Mouse (Mus musculus) liver, embryonic 16.5 days (tissue): ENCODE data around the gene Ttc4. TPM values are rescaled to one million over a fixed set of nuclear protein-coding genes. Genes with fewer than 3 reads are reported as not detected.

ENCODE experiments used
- ATAC-seq: fragments of 200-750 bp; cut with Nextera tagmentation; 2 replicates; pipeline ENCODE4 v1.8.0; 2017; ENCODE audit warnings: low read depth, mild to moderate bottlenecking, moderate number of reproducible peaks, moderate library complexity
- H3K27ac ChIP-seq: fragments of 300-500 bp; sonication (generic); 2 replicates; pipeline ENCODE4 v1.5.1; 2014; ENCODE audit warnings: mild to moderate bottlenecking, low read length
- H3K27me3 ChIP-seq: fragments of 300-500 bp; sonication (generic); 2 replicates; pipeline ENCODE4 v1.6.1; 2014; ENCODE audit warnings: low read depth, low read length, mixed read lengths; ENCODE audit not compliant: control insufficient read depth, insufficient read depth
- H3K36me3 ChIP-seq: fragments of 300-500 bp; sonication (generic); 2 replicates; pipeline ENCODE4 v1.6.1; 2014; ENCODE audit warnings: mild to moderate bottlenecking; ENCODE audit not compliant: control insufficient read depth, insufficient read depth
- H3K4me1 ChIP-seq: fragments of 300-500 bp; sonication (generic); 2 replicates; pipeline ENCODE4 v1.6.1; 2014; ENCODE audit warnings: low read depth, low read length, mixed read lengths; ENCODE audit not compliant: control insufficient read depth
- H3K4me2 ChIP-seq: fragments of 300-500 bp; sonication (generic); 2 replicates; pipeline ENCODE4 v1.6.1; 2014; ENCODE audit warnings: low read depth, low read length, mixed read lengths
- H3K4me3 ChIP-seq: fragments of 300-500 bp; sonication (generic); 2 replicates; pipeline ENCODE4 v1.5.1; 2014; ENCODE audit warnings: low read depth, mild to moderate bottlenecking, low read length
- H3K9ac ChIP-seq: fragments of 300-500 bp; sonication (generic); 2 replicates; pipeline ENCODE4 v1.6.1; 2014; ENCODE audit warnings: low read depth, low read length
- H3K9me3 ChIP-seq: fragments of 300-500 bp; sonication (generic); replicated peaks from 2 replicates; pipeline ENCODE4 v1.6.1; 2016; ENCODE audit warnings: low read length; ENCODE audit not compliant: control insufficient read depth
- WGBS: fragments of 180-500 bp; shearing (Covaris S2); extraction: QIAGEN DNeasy Blood & Tissue Kit; methylation state at CpG from one replicate; pipeline ENCODE4 v1.1.7; 2014; ENCODE audit not compliant: insufficient replicate concordance; 5-methylcytosine and 5-hydroxymethylcytosine counted together
- polyA plus RNA-seq: library from polyadenylated mRNA; unstranded; fragments of >200 nt; fragmentation: Nextera tagmentation; extraction: Ambion mirVana; gene quantifications from 2 replicates; pipeline ENCODE4 v1.2.1, GENCODE M21; 2015

Gene Ttc4
- polyA plus RNA-seq, 1 experiment from 2014 or later, result 33.6 TPM

DNA sequence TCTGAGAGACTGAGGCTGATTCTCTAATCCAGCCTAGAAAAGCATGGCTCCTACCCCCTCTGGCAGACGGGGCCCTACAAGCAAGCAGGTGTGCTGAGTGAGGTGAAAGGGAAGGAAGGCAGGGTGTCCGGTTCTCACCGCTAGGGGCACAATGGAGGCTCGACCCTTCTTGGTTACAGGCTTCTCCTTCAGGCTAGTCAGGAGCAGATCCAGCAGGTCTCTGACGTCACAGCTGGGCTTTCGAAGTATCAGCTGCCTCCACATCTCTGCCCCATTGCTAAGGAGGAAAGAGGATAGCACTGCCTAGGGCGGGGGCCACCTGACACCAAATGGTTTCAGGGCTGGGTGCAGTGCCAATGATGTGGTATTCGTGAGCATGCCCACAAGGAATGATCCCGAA, 21.2 kb upstream of the Ttc4 start:
- Histone ChIP-seq H3K36me3 (no peaks in the 10 kb centered on the region), H3K4me1 (no peaks in the 10 kb centered on the region), H3K4me3 (no peak overlapping the region), H3K9ac (no peak overlapping the region), H3K27ac (no peak overlapping the region), H3K9me3 (no peaks in the 10 kb centered on the region), H3K4me2 (no peak overlapping the region), H3K27me3 (no peaks in the 10 kb centered on the region)
- no peak for ATAC-seq
- WGBS, result 12% methylated on average over 9 of the region's 9 CpGs

DNA sequence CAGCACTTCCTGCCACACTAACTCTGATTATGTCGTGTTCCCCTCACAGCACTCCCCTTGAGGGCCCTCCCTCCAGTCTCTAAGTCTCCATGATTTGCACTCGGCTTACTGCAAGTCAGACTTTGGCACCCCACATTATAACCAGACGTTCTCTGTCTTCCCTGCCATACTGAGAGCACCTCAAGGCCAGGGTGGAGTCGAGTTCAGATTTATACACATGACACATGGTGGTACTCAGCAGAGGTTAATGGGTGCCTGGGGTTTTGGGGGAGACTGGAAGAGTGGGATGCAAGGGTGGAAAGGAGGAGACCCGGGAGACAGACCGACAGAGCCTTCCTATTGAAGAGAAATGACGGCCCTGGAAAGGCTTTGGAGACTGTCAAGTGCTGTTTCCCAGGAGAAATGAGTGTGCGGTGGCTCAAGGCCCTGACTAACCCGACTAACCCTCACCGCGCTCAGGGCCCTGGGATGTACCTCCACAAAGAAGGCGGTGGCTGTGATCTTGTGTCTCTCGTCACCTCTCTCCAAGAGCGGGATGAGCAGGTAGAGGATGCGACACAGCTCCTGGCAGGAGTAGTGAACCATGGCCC, 15.2 kb upstream of the Ttc4 start:
- Histone ChIP-seq H3K9me3 (no peaks in the 10 kb centered on the region), H3K36me3 (no peaks in the 10 kb centered on the region), H3K27me3 (no peaks in the 10 kb centered on the region), H3K27ac (no peak overlapping the region), H3K4me1 (peaks cover 1% of the 10 kb centered on the region; the same call in 1 of the 2 replicates), H3K4me3 (no peak overlapping the region), H3K4me2 (no peak overlapping the region), H3K9ac (no peak overlapping the region)
- WGBS, result 67% methylated on average over 15 of the region's 15 CpGs
- no peak for ATAC-seq

DNA sequence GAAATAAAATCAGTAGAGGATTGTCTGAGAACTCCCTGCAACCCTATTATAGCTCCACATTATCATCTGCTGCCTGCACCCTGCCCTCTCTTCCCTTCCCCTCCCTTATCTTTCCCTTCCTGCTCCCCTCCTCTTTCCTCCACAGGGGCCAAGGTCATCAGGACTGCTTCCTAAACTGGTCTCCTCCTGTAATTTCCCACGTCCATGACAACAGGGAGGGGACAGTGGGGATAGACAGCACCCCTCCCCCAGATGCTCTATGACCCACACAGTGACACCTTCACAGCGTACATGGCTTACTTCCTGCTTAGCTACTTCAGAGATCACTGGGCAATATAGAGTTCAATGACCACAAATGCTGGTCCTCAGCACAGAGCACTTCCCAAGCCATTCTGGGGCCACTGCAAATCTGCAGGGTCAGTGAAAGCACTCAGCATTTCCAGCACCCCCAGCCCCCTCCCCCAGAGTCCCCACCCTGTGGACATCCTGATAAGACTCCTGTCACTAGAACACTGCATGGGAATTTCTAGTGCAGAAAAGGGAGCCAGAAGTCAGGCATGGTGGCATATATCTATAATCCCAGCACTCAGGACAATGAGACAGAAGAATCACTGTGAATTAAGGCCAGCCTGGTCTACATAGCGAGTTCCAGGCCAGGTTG, 10.0 kb upstream of the Ttc4 start:
- no peak overlapping the region for H3K4me2 ChIP-seq
- no peaks in the 10 kb centered on the region for H3K9me3 ChIP-seq
- no peak overlapping the region for H3K4me3 ChIP-seq
- ATAC-seq, result peak; percentile 76
- no peaks in the 10 kb centered on the region for H3K36me3 ChIP-seq
- H3K4me1 ChIP-seq, result peaks cover 5% of the 10 kb centered on the region
- WGBS, result 23% methylated on average over 3 of the region's 3 CpGs
- no peak overlapping the region for H3K9ac ChIP-seq
- H3K27ac ChIP-seq, result no peak overlapping the region
- H3K27me3 ChIP-seq, result no peaks in the 10 kb centered on the region

DNA sequence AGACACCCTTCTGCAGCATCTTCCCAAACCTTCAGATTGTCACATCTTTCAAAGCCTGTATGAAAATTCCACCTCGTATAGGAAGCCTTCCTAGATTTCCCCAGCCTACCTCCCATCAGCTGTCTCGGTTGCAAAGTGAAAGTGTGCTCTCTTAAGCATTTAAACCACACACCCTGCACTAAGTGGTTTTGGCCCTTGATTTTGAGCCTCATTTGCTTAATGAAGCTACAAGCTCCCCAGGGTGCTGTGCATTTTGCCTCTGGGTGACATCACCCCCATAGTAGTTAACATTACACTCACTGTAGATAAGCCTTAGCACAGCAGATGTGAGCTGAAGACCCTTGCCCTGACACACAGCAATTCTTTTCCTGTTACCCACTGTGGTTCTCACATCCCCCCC, 2.2 kb upstream of the Ttc4 start:
- 45% methylated on average over 2 of the region's 2 CpGs for WGBS
- Histone ChIP-seq H3K4me1 (peaks cover 20% of the 10 kb centered on the region), H3K36me3 (peaks cover 7% of the 10 kb centered on the region), H3K4me3 (no peak overlapping the region), H3K27me3 (no peaks in the 10 kb centered on the region), H3K9me3 (no peaks in the 10 kb centered on the region), H3K9ac (no peak overlapping the region), H3K27ac (no peak overlapping the region), H3K4me2 (no peak overlapping the region)
- ATAC-seq, result no peak

DNA sequence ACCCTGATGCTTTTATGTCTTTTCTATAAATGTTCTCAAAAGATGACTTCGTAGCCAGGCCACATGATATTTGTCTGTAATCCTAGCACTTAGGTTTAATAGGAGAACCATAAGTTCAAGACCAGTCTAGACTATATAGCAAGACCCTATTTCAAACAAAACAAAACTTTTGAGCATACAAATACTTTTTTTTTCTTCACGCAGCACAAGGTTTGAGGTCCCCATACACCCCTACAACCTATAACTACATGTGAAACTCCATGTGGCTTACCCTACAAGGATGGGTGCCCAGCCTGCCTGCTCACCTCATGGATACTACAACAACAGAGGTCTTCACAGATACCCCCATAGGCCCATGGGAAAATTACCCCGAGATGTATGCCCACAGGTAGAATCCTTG, 408 bp upstream of the Ttc4 start:
- Histone ChIP-seq H3K27me3 (no peaks in the 10 kb centered on the region), H3K4me3 (peak overlapping the region; percentile 98), H3K4me2 (peak overlapping the region; percentile 42; the same call in 1 of the 2 replicates), H3K36me3 (peaks cover 13% of the 10 kb centered on the region), H3K9me3 (no peaks in the 10 kb centered on the region), H3K27ac (peak overlapping the region; percentile 69), H3K9ac (no peak overlapping the region), H3K4me1 (peaks cover 20% of the 10 kb centered on the region)
- WGBS, result 33% methylated on average over 3 of the region's 3 CpGs
- no peak; the same call in 1 of the 2 replicates for ATAC-seq

DNA sequence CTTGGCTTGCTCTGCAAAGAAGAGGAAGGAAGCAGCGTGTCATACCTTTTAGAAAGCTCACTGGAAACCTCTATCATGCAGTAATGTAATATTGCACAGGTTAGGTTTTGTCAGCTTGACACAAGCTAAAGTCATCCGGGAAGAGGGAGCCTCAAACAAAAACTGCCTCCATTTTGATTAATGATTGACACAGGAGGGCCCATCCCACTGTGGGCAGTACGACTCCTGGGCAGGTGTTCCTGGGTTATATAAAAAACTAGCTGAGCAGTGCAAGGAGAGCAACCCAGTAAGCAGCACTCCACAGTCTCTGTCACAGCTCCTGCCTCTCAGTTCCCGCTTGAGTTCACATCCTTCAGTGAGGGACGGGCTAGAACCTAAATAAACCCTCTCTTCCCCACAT, 2.0 kb downstream of the Ttc4 start:
- peaks cover 17% of the 10 kb centered on the region for H3K36me3 ChIP-seq
- H3K4me2 ChIP-seq, result no peak overlapping the region
- no peak for ATAC-seq
- no peaks in the 10 kb centered on the region for H3K9me3 ChIP-seq
- H3K27me3 ChIP-seq, result no peaks in the 10 kb centered on the region
- WGBS, result 73% methylated on average over 5 of the region's 5 CpGs
- H3K27ac ChIP-seq, result no peak overlapping the region
- peaks cover 20% of the 10 kb centered on the region for H3K4me1 ChIP-seq
- no peak overlapping the region for H3K4me3 ChIP-seq
- no peak overlapping the region for H3K9ac ChIP-seq

DNA sequence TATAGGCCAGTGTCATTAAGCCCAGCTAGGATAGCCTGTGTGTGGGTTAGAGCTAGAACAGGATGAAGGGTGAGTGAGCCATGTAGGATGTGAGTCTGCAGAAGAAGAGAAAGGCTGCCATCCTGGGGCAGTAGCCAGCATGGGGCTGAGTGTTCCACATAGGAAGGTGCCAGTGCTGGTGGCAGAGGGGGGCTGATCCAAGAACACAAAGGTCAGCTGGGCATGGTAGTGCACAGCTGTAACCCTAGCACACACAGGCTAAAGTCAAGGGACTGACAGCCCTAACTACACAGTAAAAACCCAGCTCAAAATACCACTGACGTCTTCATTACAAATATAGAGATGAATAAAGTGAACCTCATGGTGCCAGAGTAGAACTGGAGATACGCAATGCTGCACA, 12.2 kb downstream of the Ttc4 start:
- no peak for ATAC-seq
- Histone ChIP-seq H3K4me2 (no peak overlapping the region), H3K4me1 (no peaks in the 10 kb centered on the region), H3K36me3 (peaks cover 58% of the 10 kb centered on the region), H3K9me3 (no peaks in the 10 kb centered on the region), H3K27ac (no peak overlapping the region), H3K27me3 (no peaks in the 10 kb centered on the region), H3K9ac (no peak overlapping the region), H3K4me3 (no peak overlapping the region)
- 83% methylated on average over 2 of the region's 2 CpGs for WGBS

DNA sequence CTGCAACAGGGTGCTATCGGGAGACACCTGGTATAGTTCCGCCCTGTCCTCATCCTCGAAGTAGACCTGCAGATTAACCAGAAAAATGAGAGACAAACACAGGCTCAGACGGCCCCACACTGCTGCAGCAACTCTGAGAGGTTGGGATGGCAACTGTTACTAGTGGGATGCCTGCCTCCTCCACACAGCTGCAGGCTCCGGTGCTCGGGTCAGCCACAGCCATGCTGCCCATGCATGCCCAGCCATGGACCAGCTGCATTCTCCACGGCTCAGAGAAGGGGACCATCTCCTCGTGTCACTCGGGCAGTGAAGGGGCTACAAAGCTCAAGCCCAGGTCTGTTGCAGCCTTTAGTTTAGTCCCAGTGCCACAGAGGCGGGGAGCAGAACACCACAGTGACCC, 13.1 kb downstream of the Ttc4 start:
- H3K27ac ChIP-seq, result no peak overlapping the region
- 80% methylated on average over 10 of the region's 10 CpGs for WGBS
- no peaks in the 10 kb centered on the region for H3K4me1 ChIP-seq
- no peak for ATAC-seq
- no peaks in the 10 kb centered on the region for H3K27me3 ChIP-seq
- peaks cover 59% of the 10 kb centered on the region for H3K36me3 ChIP-seq
- H3K4me3 ChIP-seq, result no peak overlapping the region
- H3K9ac ChIP-seq, result no peak overlapping the region
- no peak overlapping the region for H3K4me2 ChIP-seq
- H3K9me3 ChIP-seq, result no peaks in the 10 kb centered on the region

DNA sequence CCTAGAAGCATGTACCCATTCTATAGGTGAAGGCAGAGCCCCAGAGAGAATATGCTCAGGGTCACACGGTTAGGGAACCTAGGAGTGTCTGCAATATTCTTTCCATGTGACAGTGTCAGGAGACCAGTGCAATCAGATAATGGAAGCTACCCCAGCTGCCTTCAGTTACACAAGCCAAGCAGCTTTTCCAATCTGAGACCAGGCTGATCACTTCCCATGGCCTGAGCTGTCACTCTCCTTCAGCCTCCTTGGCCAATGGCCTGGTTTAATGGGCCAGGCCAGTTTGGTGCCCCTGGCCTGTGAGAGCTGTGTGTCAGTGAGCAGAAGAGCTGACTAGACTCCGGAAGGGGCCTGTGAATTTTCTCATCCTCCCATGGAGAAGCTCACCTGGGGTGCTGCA, 13.5 kb downstream of the Ttc4 start:
- Histone ChIP-seq H3K4me1 (no peaks in the 10 kb centered on the region), H3K4me2 (no peak overlapping the region), H3K4me3 (no peak overlapping the region), H3K9me3 (no peaks in the 10 kb centered on the region), H3K36me3 (peaks cover 55% of the 10 kb centered on the region), H3K27me3 (no peaks in the 10 kb centered on the region), H3K27ac (no peak overlapping the region), H3K9ac (no peak overlapping the region)
- WGBS, result 80% methylated on average over 2 of the region's 2 CpGs
- ATAC-seq, result no peak
